Mouse (Mus musculus) layer of hippocampus, postnatal 14 days (tissue): ENCODE results near the gene Il17d. TPM values are rescaled to one million over a fixed set of nuclear protein-coding genes. Genes with fewer than 3 reads are reported as not detected.
A peak's percentile ranks its signal among the peaks of the same experiment; 100 is the strongest.

Experiments used
- DNase-seq, 2 experiments: peaks; one replicate each; pipeline ENCODE4 v3.0.0; 2021 to 2022; ENCODE audit warnings: low spot score in 2 of 2, mixed read lengths in 1 of 2
- long read RNA-seq, 2 experiments: library from polyadenylated mRNA; stranded (forward); transcript quantifications; one replicate each; pipeline ENCODE4 v2.0.0; 2021
- total RNA-seq, 2 experiments: library from RNA; stranded (reverse); gene quantifications; 2 replicates each; pipeline ENCODE4 v1.2.3; 2021

Gene Il17d
- 1 to 10 TPM; 8.9 to 10.0 TPM for total RNA-seq
- long read RNA-seq, experiment 1, partial matches to known transcripts = 1 of 1 reads
- long read RNA-seq, experiment 1, other reads (novel, unspliced or antisense) = 0 of 1 reads
- long read RNA-seq, experiment 2, partial matches to known transcripts = 7 of 7 reads
- long read RNA-seq, experiment 2, other reads (novel, unspliced or antisense) = 0 of 7 reads

GRCm38 (mm10) chr14:57524671-57525387 is at the start of gene Il17d:
Gene Il17d, plus strand, starts transcription at chr14:57524777.
- DNase-seq = peak in 1 of 2 experiments; percentile 39

- peak in 1 of 2 experiments; percentile 29 for DNase-seq
These were observed 49.5 kb upstream of the Il17d start for GRCm38 (mm10) chr14:57475057-57475456.

- no peak for DNase-seq
These were observed 42.3 kb upstream of the Il17d start for GRCm38 (mm10) chr14:57482262-57482661.

GRCm38 (mm10) chr14:57484183-57484582 is 40.4 kb upstream of the Il17d start:
- no peak for DNase-seq

GRCm38 (mm10) chr14:57489696-57490095 is 34.9 kb upstream of the Il17d start:
- no peak for DNase-seq

- DNase-seq = no peak
These were observed 30.7 kb upstream of the Il17d start for GRCm38 (mm10) chr14:57493840-57494239.

GRCm38 (mm10) chr14:57503729-57504128 is 20.8 kb upstream of the Il17d start:
- DNase-seq = no peak

- DNase-seq = peak; percentile 36 to 75
These were observed 15.0 kb upstream of the Il17d start for GRCm38 (mm10) chr14:57509554-57509953.

GRCm38 (mm10) chr14:57515156-57515762 is 9.3 kb upstream of the Il17d start:
- DNase-seq = no peak

- DNase-seq = no peak
These were observed 7.6 kb upstream of the Il17d start for GRCm38 (mm10) chr14:57517001-57517400.

- no peak for DNase-seq
These were observed 815 bp upstream of the Il17d start for GRCm38 (mm10) chr14:57523762-57524161.

GRCm38 (mm10) chr14:57525388-57526049 is 942 bp downstream of the Il17d start:
- peak; percentile 55 to 61 for DNase-seq

GRCm38 (mm10) chr14:57526050-57526623 is 1.6 kb downstream of the Il17d start:
- DNase-seq = no peak

GRCm38 (mm10) chr14:57527122-57527521 is 2.5 kb downstream of the Il17d start:
- DNase-seq = no peak

GRCm38 (mm10) chr14:57527598-57527997 is 3.0 kb downstream of the Il17d start:
- no peak for DNase-seq

- DNase-seq = peak in 1 of 2 experiments; percentile 48
These were observed 4.7 kb downstream of the Il17d start for GRCm38 (mm10) chr14:57529086-57529785.

GRCm38 (mm10) chr14:57529786-57530515 is 5.4 kb downstream of the Il17d start:
- DNase-seq = no peak

- no peak for DNase-seq
These were observed 8.0 kb downstream of the Il17d start for GRCm38 (mm10) chr14:57532577-57532976.

GRCm38 (mm10) chr14:57533214-57533613 is 8.6 kb downstream of the Il17d start:
- peak; percentile 42 to 57 for DNase-seq

- DNase-seq = no peak
These were observed 9.3 kb downstream of the Il17d start for GRCm38 (mm10) chr14:57533841-57534240.
